In the genomic region with DNA sequence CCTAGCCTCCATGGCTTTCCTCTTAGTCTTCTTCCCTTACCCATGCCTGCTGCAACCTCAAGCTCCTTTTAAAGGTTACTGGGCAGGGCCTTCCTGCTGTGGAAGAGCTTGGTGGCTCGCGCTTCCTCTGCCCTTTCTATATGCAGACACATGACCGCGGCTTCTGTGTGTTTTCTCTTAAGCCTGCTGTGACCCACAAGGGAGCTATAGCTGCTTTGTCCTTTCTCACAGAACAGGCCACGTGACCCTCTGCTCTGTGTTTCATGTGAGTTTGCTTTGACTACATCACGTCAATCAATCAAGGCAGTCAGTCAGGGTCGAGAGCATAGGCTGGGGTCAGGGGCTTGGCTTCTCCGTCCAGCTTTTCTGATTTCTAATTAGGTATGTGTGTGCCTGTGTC, we compare ENCODE assay signal across 16 mouse cellular contexts. TPM values are rescaled to one million over a fixed set of nuclear protein-coding genes. Genes with fewer than 3 reads are reported as not detected.
DNase-seq lines count a peak whose midpoint lies in the region; ATAC-seq and TF ChIP-seq lines count a peak whose summit lies in the region.
"Had no signal": no experiment of that assay in that cellular context is flagged by ENCODE, and none has a peak within 500 bp of the region (broad histone marks: within the 10 kb centered on the region; RNA-seq: fewer than 3 reads in every experiment).

No protein-coding gene starts in this region.

- peak; percentile 31 for DNase-seq in forebrain, embryonic 10.5 days (ENCODE audit: extremely low spot score, low spot score)
- DNase-seq in midbrain, postnatal 0 days (ENCODE audit: low spot score), result no peak
- DNase-seq in embryonic facial prominence, embryonic 11.5 days (ENCODE audit: low spot score), result no peak
- DNase-seq in natural killer cell, adult 2 months (ENCODE audit: low spot score in 2 of 2), result peak; percentile 39 to 55
- DNase-seq in thymus, postnatal 36 days, result no peak
- no peak for DNase-seq in spleen, adult 18-20 months
- DNase-seq: cerebellum, adult 11 months; gastrocnemius, postnatal 14 days; layer of hippocampus, adult 9-11 months; left cerebral cortex, postnatal 4 days had no signal

- no peaks in the 10 kb centered on the region for H3K27me3 ChIP-seq in forebrain, embryonic 10.5 days (ENCODE audit: poor library complexity, severe bottlenecking)
- no peaks in the 10 kb centered on the region for H3K27me3 ChIP-seq in forebrain, embryonic 13.5 days
- no peaks in the 10 kb centered on the region for H3K27me3 ChIP-seq in midbrain, embryonic 12.5 days
- no peaks in the 10 kb centered on the region for H3K27me3 ChIP-seq in midbrain, postnatal 0 days (ENCODE audit: insufficient read depth, low read length)
- H3K27me3 ChIP-seq in embryonic facial prominence, embryonic 11.5 days (ENCODE audit: control insufficient read depth, insufficient read depth, low read length), result no peaks in the 10 kb centered on the region
- H3K27me3 ChIP-seq: embryonic facial prominence, embryonic 12.5 days; heart, embryonic 12.5 days; lung, embryonic 15.5 days had no signal

- H3K36me3 ChIP-seq in forebrain, embryonic 10.5 days (replicated peaks), result peaks cover 9% of the 10 kb centered on the region; the same call in 1 of the 2 replicates
- H3K36me3 ChIP-seq in forebrain, embryonic 13.5 days (ENCODE audit: poor library complexity, severe bottlenecking), result no peaks in the 10 kb centered on the region
- H3K36me3 ChIP-seq in midbrain, embryonic 12.5 days, result no peaks in the 10 kb centered on the region
- no peaks in the 10 kb centered on the region for H3K36me3 ChIP-seq in midbrain, postnatal 0 days (ENCODE audit: insufficient read depth, low read length)
- no peaks in the 10 kb centered on the region for H3K36me3 ChIP-seq in embryonic facial prominence, embryonic 11.5 days (replicated peaks; ENCODE audit: control insufficient read depth, insufficient read depth, low read depth, low read length)
- H3K36me3 ChIP-seq: embryonic facial prominence, embryonic 12.5 days; lung, embryonic 15.5 days had no signal

- H3K9ac ChIP-seq in forebrain, embryonic 13.5 days, result no peak overlapping the region
- no peak overlapping the region for H3K9ac ChIP-seq in midbrain, embryonic 12.5 days (replicated peaks)
- no peak overlapping the region for H3K9ac ChIP-seq in midbrain, postnatal 0 days (replicated peaks; ENCODE audit: low read length, poor library complexity, severe bottlenecking)
- H3K9ac ChIP-seq in embryonic facial prominence, embryonic 11.5 days (replicated peaks; ENCODE audit: low read length), result no peak overlapping the region
- H3K9ac ChIP-seq: embryonic facial prominence, embryonic 12.5 days; heart, embryonic 12.5 days; kidney, embryonic 15.5 days; lung, embryonic 15.5 days had no signal

- no peak for ATAC-seq in forebrain, embryonic 13.5 days
- ATAC-seq in midbrain, embryonic 12.5 days (ENCODE audit: low FRiP score, low read depth), result peak; percentile 52
- no peak for ATAC-seq in midbrain, postnatal 0 days (ENCODE audit: low FRiP score)
- ATAC-seq in embryonic facial prominence, embryonic 11.5 days (replicated peaks; ENCODE audit: insufficient number of reproducible peaks, low FRiP score, low TSS enrichment, low read depth), result 0 out of 2 replicates have a peak, but pooled peaks have one; percentile 29

- H3K4me1 ChIP-seq in forebrain, embryonic 10.5 days, result peaks cover 21% of the 10 kb centered on the region
- H3K4me1 ChIP-seq in forebrain, embryonic 13.5 days, result peaks cover 6% of the 10 kb centered on the region
- H3K4me1 ChIP-seq in midbrain, embryonic 12.5 days, result peaks cover 8% of the 10 kb centered on the region
- no peaks in the 10 kb centered on the region for H3K4me1 ChIP-seq in midbrain, postnatal 0 days (ENCODE audit: insufficient read depth, low read length)
- H3K4me1 ChIP-seq in embryonic facial prominence, embryonic 11.5 days (ENCODE audit: control insufficient read depth, insufficient read depth, low read length), result no peaks in the 10 kb centered on the region

- no peak overlapping the region for H3K4me2 ChIP-seq in forebrain, embryonic 13.5 days
- H3K4me2 ChIP-seq in midbrain, embryonic 12.5 days (replicated peaks), result no peak overlapping the region
- H3K4me2 ChIP-seq in midbrain, postnatal 0 days (ENCODE audit: low read depth, low read length, poor library complexity, severe bottlenecking), result no peak overlapping the region
- H3K4me2 ChIP-seq in embryonic facial prominence, embryonic 11.5 days (ENCODE audit: low read depth, low read length), result no peak overlapping the region
- H3K4me2 ChIP-seq: embryonic facial prominence, embryonic 12.5 days; heart, embryonic 12.5 days; kidney, embryonic 15.5 days; lung, embryonic 15.5 days had no signal

- no peak for TF ChIP-seq CTCF in midbrain, postnatal 0 days (IDR thresholded peaks at IDR 0.05)

- H3K9me3 ChIP-seq in forebrain, embryonic 10.5 days, result no peaks in the 10 kb centered on the region
- no peaks in the 10 kb centered on the region for H3K9me3 ChIP-seq in forebrain, embryonic 13.5 days (replicated peaks)
- H3K9me3 ChIP-seq in midbrain, embryonic 12.5 days, result no peaks in the 10 kb centered on the region
- H3K9me3 ChIP-seq in midbrain, postnatal 0 days (ENCODE audit: low read length), result no peaks in the 10 kb centered on the region
- no peaks in the 10 kb centered on the region for H3K9me3 ChIP-seq in embryonic facial prominence, embryonic 11.5 days (replicated peaks; ENCODE audit: control insufficient read depth, low read length)
- H3K9me3 ChIP-seq: embryonic facial prominence, embryonic 12.5 days; heart, embryonic 12.5 days; kidney, embryonic 15.5 days; lung, embryonic 15.5 days had no signal

- no peak overlapping the region for H3K4me3 ChIP-seq in forebrain, embryonic 10.5 days
- H3K4me3 ChIP-seq in forebrain, embryonic 13.5 days, result no peak overlapping the region
- H3K4me3 ChIP-seq in midbrain, embryonic 12.5 days, result no peak overlapping the region
- no peak overlapping the region for H3K4me3 ChIP-seq in midbrain, postnatal 0 days (ENCODE audit: low read depth, low read length)
- H3K4me3 ChIP-seq in embryonic facial prominence, embryonic 11.5 days (ENCODE audit: low read depth, low read length), result no peak overlapping the region
- H3K4me3 ChIP-seq: embryonic facial prominence, embryonic 12.5 days; heart, embryonic 12.5 days; kidney, embryonic 15.5 days; lung, embryonic 15.5 days had no signal

- H3K27ac ChIP-seq in forebrain, embryonic 10.5 days, result peak overlapping the region; percentile 74
- H3K27ac ChIP-seq in forebrain, embryonic 13.5 days, result no peak overlapping the region
- peak overlapping the region; percentile 25 for H3K27ac ChIP-seq in midbrain, embryonic 12.5 days (replicated peaks)
- H3K27ac ChIP-seq in midbrain, postnatal 0 days (ENCODE audit: low read depth, low read length), result no peak overlapping the region
- no peak overlapping the region for H3K27ac ChIP-seq in embryonic facial prominence, embryonic 11.5 days (replicated peaks; ENCODE audit: low read depth, low read length)
- H3K27ac ChIP-seq: embryonic facial prominence, embryonic 12.5 days; kidney, embryonic 15.5 days; lung, embryonic 15.5 days had no signal

- 46% methylated on average over 8 of the region's 8 CpGs for WGBS in forebrain, embryonic 10.5 days
- WGBS in forebrain, embryonic 13.5 days, result 20% methylated on average over 8 of the region's 8 CpGs
- 34% methylated on average over 8 of the region's 8 CpGs for WGBS in midbrain, embryonic 12.5 days
- 32% methylated on average over 8 of the region's 8 CpGs for WGBS in midbrain, postnatal 0 days
- 31% methylated on average over 8 of the region's 8 CpGs for WGBS in embryonic facial prominence, embryonic 11.5 days

RNA-seq across cellular contexts. Expression of gene Dusp5, which starts 18.7 kb away (rescaled TPM):
- 9.0 and 9.2 TPM in 2 replicates for polyA plus RNA-seq in forebrain, embryonic 10.5 days (2016; fragmentation: Nextera tagmentation; extraction: Ambion mirVana)
- polyA plus RNA-seq in forebrain, embryonic 13.5 days (2015; fragmentation: Nextera tagmentation; extraction: Ambion mirVana), result 1.5 and 1.8 TPM in 2 replicates
- polyA plus RNA-seq in midbrain, embryonic 12.5 days (2016; fragmentation: Nextera tagmentation; extraction: Ambion mirVana), result 1.7 and 2.7 TPM in 2 replicates
- total RNA-seq in midbrain, postnatal 0 days (2014; rRNA removed), result 4.2 and 11.2 TPM in 2 replicates
- 2.2 and 2.5 TPM in 2 replicates for polyA plus RNA-seq in midbrain, postnatal 0 days (2015; fragmentation: Nextera tagmentation; extraction: Ambion mirVana)
- polyA plus RNA-seq in embryonic facial prominence, embryonic 11.5 days (2014; fragmentation: Nextera tagmentation; extraction: Ambion mirVana), result 4.2 and 5.1 TPM in 2 replicates

RNA-seq across cellular contexts. Expression of gene Nutf2-ps1, which starts 41.3 kb away (rescaled TPM):
- polyA plus RNA-seq in forebrain, embryonic 10.5 days (2016; fragmentation: Nextera tagmentation; extraction: Ambion mirVana), result 635 and 662 TPM in 2 replicates
- polyA plus RNA-seq in forebrain, embryonic 13.5 days (2015; fragmentation: Nextera tagmentation; extraction: Ambion mirVana), result 412 and 436 TPM in 2 replicates
- polyA plus RNA-seq in midbrain, embryonic 12.5 days (2016; fragmentation: Nextera tagmentation; extraction: Ambion mirVana), result 407 and 436 TPM in 2 replicates
- total RNA-seq in midbrain, postnatal 0 days (2014; rRNA removed), result 67.9 and 94.6 TPM in 2 replicates
- polyA plus RNA-seq in midbrain, postnatal 0 days (2015; fragmentation: Nextera tagmentation; extraction: Ambion mirVana), result 160 and 200 TPM in 2 replicates
- 507 and 549 TPM in 2 replicates for polyA plus RNA-seq in embryonic facial prominence, embryonic 11.5 days (2014; fragmentation: Nextera tagmentation; extraction: Ambion mirVana)

RNA-seq across cellular contexts. Expression of gene Smc3, which starts 52.6 kb away (rescaled TPM):
- 81.4 and 87.6 TPM in 2 replicates for polyA plus RNA-seq in forebrain, embryonic 10.5 days (2016; fragmentation: Nextera tagmentation; extraction: Ambion mirVana)
- polyA plus RNA-seq in forebrain, embryonic 13.5 days (2015; fragmentation: Nextera tagmentation; extraction: Ambion mirVana), result 87.3 and 87.4 TPM in 2 replicates
- polyA plus RNA-seq in midbrain, embryonic 12.5 days (2016; fragmentation: Nextera tagmentation; extraction: Ambion mirVana), result 80.7 and 85.6 TPM in 2 replicates
- 26.1 and 29.3 TPM in 2 replicates for total RNA-seq in midbrain, postnatal 0 days (2014; rRNA removed)
- 39.4 and 45.7 TPM in 2 replicates for polyA plus RNA-seq in midbrain, postnatal 0 days (2015; fragmentation: Nextera tagmentation; extraction: Ambion mirVana)
- polyA plus RNA-seq in embryonic facial prominence, embryonic 11.5 days (2014; fragmentation: Nextera tagmentation; extraction: Ambion mirVana), result 88.7 and 103 TPM in 2 replicates

Comparison
In these comparisons a context has a peak if more than half of its experiments do, and no peak if none do; other contexts are left out.
1. H3K27ac ChIP-seq: peak in forebrain, embryonic 10.5 days (single experiment) and midbrain, embryonic 12.5 days (single experiment); none in forebrain, embryonic 13.5 days (single experiment), midbrain, postnatal 0 days (single experiment) and embryonic facial prominence, embryonic 11.5 days (single experiment).
2. ATAC-seq: peak in midbrain, embryonic 12.5 days (single experiment) and embryonic facial prominence, embryonic 11.5 days (single experiment); none in forebrain, embryonic 13.5 days (single experiment) and midbrain, postnatal 0 days (single experiment).
3. DNase-seq: peak in forebrain, embryonic 10.5 days (single experiment) and natural killer cell, adult 2 months (2 of 2); none in midbrain, postnatal 0 days (single experiment), embryonic facial prominence, embryonic 11.5 days (single experiment), thymus, postnatal 36 days (0 of 2) and spleen, adult 18-20 months (0 of 2).